Mouse (Mus musculus) heart, postnatal 0 days (tissue): ENCODE results near the gene Olfr699.

Experiments used
- CTCF ChIP-seq: IDR thresholded peaks from 2 replicates; pipeline ENCODE4 v1.5.1; 2016; ENCODE audit warnings: antibody characterized with exemption, control low read depth, low read depth
- EP300 ChIP-seq: IDR thresholded peaks from 2 replicates; pipeline ENCODE4 v1.6.1; 2016; ENCODE audit warnings: antibody characterized with exemption, low read depth

DNA sequence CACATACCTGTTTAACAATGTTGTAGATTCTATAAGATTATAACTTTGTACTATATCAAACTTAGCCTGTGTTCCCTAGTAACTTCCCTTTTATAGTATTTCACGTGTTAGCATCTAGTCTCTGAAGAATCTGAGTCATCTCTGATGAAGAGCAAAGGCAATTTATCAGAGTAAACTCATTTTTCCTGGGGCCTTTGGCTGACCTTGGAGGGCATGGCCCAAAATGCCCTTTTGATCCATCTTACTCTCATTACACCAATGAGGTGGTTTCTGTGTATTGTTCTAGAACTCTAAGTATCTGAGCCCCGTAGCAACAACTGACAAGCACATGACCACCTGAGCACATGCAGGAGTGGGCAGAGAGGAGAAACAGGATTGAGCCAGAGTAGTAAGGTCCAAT is 20.8 kb upstream of the Olfr699 start, which contains the start of gene Olfr701:
- no peak for TF ChIP-seq EP300
- TF ChIP-seq CTCF: no peak
